Mouse (Mus musculus) bone marrow, adult 2 months (tissue): ENCODE data around the gene Adgrv1.

Experiments
- CTCF ChIP-seq: fragments of 200-500 bp; IDR thresholded peaks from 2 replicates; pipeline ENCODE4 v1.5.1; 2011; ENCODE audit warnings: low read length, control low read depth; ENCODE audit not compliant: control insufficient read depth, insufficient read depth
- POLR2A ChIP-seq: fragments of 200-500 bp; IDR thresholded peaks from 2 replicates; pipeline ENCODE4 v1.6.1; 2011; ENCODE audit warnings: low read depth, mild to moderate bottlenecking, control low read depth, low read length, borderline replicate concordance; ENCODE audit not compliant: control insufficient read depth

DNA sequence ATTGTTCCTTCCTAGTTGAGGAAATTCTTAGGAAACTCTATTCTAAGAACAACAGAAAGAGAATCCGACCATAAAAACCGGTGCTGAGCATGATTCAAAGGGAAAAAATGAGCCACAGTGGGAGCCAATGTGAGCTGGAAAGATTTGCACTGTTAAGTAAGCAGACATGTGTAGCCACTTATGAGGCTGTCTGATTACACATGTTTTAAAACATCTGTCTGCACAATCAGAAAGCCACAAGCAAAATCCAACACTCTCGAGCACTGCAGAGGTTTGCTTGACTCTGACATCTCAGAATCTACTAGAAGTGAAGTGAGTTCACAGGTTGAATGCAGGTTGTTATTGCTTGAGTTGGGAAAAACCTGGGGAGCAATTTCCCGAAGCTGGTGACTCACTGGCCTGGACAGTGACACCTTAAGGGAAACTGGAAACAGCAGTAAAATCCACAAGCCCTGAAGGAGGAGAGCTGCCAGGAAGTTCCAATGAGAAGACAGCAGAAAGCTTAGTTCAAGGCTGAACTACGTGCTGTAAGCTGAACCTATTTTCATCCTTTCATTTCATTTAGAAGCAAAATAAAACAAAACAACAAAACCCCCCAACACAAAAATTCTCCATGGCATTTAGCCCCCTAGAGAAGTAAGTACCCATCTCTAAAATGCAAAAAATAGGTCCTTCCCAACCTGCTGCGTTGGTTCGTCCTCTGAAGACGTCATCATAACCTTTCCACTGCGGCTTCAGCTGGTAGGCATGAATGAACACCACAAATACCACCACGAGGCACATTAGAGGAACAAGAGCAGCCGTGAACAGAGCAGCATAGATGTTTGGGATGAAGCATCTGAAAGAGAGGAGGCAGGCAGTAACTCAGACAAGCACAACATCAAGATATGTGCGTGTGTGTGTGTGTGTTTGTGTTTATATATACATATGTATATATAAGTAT lies 450.7 kb downstream of the Adgrv1 start:
- TF ChIP-seq CTCF (no peak), POLR2A (no peak)
